Mouse (Mus musculus) erythroblast, embryonic 14.5 days (primary cell): ENCODE data around the gene Tlcd1.

ENCODE experiments used
- GATA1 ChIP-seq: IDR thresholded peaks from 2 replicates; pipeline ENCODE4 v1.6.1; 2012; ENCODE audit warnings: low read length, inconsistent platforms, mixed read lengths
- TAL1 ChIP-seq: IDR thresholded peaks from 3 replicates; pipeline ENCODE4 v1.6.1; 2012; ENCODE audit warnings: low read length, inconsistent platforms, mixed read lengths

GRCm38 (mm10) chr11:78146707-78147543 is 29.6 kb upstream of the Tlcd1 start:
- TF ChIP-seq TAL1, result no peak
- TF ChIP-seq GATA1, result no peak
